Mouse (Mus musculus): ENCODE data around the gene Wdr91. TPM values are rescaled to one million over a fixed set of nuclear protein-coding genes. Genes with fewer than 3 reads are reported as not detected.

Gene Wdr91
- total RNA-seq, 1 experiment, result 22.6 TPM

DNA sequence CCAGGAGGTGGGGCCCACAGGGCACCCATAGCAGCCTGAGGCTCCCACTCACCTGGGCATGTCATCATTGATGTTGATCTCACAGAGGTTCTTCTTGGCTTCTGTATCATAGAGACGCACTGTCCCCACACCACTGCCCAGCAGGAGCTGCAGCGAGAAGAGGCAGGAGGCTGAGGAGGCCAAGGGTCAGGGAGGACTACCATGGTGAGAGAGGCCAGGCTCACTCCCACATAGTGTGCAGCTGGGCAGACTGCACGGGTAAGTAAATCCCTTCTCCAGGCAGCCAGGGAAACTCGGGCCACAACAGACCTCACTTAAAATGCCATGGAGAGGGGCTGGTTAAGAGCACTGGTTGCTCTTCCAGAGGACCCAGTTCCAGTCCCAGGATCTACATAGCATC lies 21.5 kb downstream of the Wdr91 start:
- TF ChIP-seq MAFK (IDR thresholded peaks at IDR 0.05; ENCODE audit: insufficient read depth, low read depth, low read length) (no peak), HCFC1 (IDR thresholded peaks at IDR 0.05; ENCODE audit: borderline replicate concordance, insufficient read depth, low read length) (no peak), CHD2 (IDR thresholded peaks at IDR 0.05; ENCODE audit: low read depth, low read length) (no peak), ZNF384 (IDR thresholded peaks at IDR 0.05; ENCODE audit: low read depth, low read length) (no peak), ZC3H11A (IDR thresholded peaks at IDR 0.05; ENCODE audit: borderline replicate concordance, low read depth, low read length) (no peak)
- peaks cover 21% of the 10 kb centered on the region for H3K36me3 ChIP-seq (ENCODE audit: control insufficient read depth, insufficient read depth, low read length, poor library complexity, severe bottlenecking)
- no peak overlapping the region for H3K9ac ChIP-seq (ENCODE audit: insufficient read depth, low read depth, low read length, poor library complexity, severe bottlenecking)
- H3K27ac ChIP-seq (ENCODE audit: insufficient read depth, low read depth, low read length, poor library complexity, severe bottlenecking), result no peak overlapping the region
- in situ Hi-C loops (cut with MboI; ENCODE audit: low sequenced_read_pairs in 2 of 2, unreplicated experiment in 2 of 2), result no loop called here
- no peak overlapping the region for H3K4me3 ChIP-seq (ENCODE audit: insufficient read depth in 1 of 2, low read depth in 1 of 2, low read length in 2 of 2, poor library complexity in 1 of 2, severe bottlenecking in 1 of 2)
- no peak for DNase-seq (ENCODE audit: low read depth, low spot score)
- peaks cover 0 to 9% of the 10 kb centered on the region in 2 experiments; a peak in 2 of 4 replicates for H3K4me1 ChIP-seq (ENCODE audit: control insufficient read depth in 2 of 2, insufficient read depth in 2 of 2, low read length in 2 of 2, poor library complexity in 1 of 2)
- no peaks in the 10 kb centered on the region for H3K9me3 ChIP-seq (ENCODE audit: control insufficient read depth, insufficient read depth, low read depth, low read length)

DNA sequence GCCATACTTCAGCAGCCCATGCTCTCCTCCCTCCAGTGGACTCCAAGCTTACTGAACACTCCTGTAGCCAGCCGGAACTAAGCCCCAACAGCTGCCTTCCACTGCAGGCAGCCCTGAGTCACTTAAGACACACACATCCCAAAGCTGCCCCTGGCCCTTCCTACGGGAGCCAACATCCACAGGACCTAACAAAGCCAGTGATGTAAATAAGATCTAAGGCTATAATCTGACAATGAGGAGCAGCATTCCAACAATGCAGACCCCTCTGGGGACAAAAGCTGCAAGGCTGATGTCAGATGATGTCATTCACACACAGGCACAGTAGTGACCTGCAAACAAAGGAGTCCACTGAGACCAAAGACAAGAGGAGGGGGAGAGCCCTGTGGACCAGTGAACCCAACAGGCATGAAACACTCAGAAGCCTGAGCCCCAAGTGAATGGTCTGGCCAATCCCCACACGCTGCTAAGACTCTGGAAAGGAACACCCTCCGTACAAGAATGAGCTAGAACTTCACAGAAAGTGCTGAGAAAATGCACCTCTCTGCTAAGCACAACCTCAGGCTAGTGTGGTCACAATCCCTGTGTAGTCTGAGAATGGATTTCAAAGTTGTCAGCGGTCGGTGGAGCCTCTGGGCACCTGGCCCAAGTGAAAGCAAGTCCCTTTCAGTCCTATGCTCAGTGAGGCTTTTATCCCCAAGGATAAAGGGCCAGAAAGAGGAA lies 23.4 kb downstream of the Wdr91 start:
- Histone ChIP-seq H3K4me3 (ENCODE audit: insufficient read depth in 1 of 2, low read depth in 1 of 2, low read length in 2 of 2, poor library complexity in 1 of 2, severe bottlenecking in 1 of 2) (no peak overlapping the region), H3K9me3 (ENCODE audit: control insufficient read depth, insufficient read depth, low read depth, low read length) (no peaks in the 10 kb centered on the region), H3K4me1 (ENCODE audit: control insufficient read depth in 2 of 2, insufficient read depth in 2 of 2, low read length in 2 of 2, poor library complexity in 1 of 2) (peaks cover 0 to 4% of the 10 kb centered on the region in 2 experiments; a peak in 2 of 4 replicates), H3K9ac (ENCODE audit: insufficient read depth, low read depth, low read length, poor library complexity, severe bottlenecking) (no peak overlapping the region), H3K36me3 (ENCODE audit: control insufficient read depth, insufficient read depth, low read length, poor library complexity, severe bottlenecking) (peaks cover 23% of the 10 kb centered on the region), H3K27ac (ENCODE audit: insufficient read depth, low read depth, low read length, poor library complexity, severe bottlenecking) (no peak overlapping the region)
- TF ChIP-seq ZNF384 (IDR thresholded peaks at IDR 0.05; ENCODE audit: low read depth, low read length) (no peak), MAFK (IDR thresholded peaks at IDR 0.05; ENCODE audit: insufficient read depth, low read depth, low read length) (no peak)
- no peak for DNase-seq (ENCODE audit: low read depth, low spot score)
- in situ Hi-C loops (cut with MboI; ENCODE audit: low sequenced_read_pairs in 2 of 2, unreplicated experiment in 2 of 2), result no loop called here

DNA sequence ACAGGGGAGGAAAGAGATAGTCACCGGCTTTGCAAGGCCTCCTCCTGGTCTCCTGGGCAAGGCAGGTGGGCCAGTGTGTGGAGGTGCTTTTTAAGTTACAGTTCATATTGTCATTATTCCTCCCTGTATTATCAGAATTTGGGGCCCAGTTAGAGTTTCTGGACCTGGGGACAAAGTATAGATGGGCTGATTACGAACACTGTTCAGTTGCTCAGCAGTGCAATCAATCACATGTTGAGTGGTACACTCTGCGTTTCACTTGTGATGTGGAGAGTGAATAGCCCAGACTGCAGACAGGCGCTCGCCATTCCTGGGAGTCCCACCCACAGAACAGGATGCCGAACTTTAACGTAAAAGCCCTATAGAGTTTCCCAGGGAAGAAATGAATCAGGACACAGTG lies 26.0 kb downstream of the Wdr91 start:
- Histone ChIP-seq H3K9ac (ENCODE audit: insufficient read depth, low read depth, low read length, poor library complexity, severe bottlenecking) (no peak overlapping the region), H3K9me3 (ENCODE audit: control insufficient read depth, insufficient read depth, low read depth, low read length) (no peaks in the 10 kb centered on the region), H3K36me3 (ENCODE audit: control insufficient read depth, insufficient read depth, low read length, poor library complexity, severe bottlenecking) (peaks cover 25% of the 10 kb centered on the region), H3K27ac (ENCODE audit: insufficient read depth, low read depth, low read length, poor library complexity, severe bottlenecking) (no peak overlapping the region), H3K4me1 (ENCODE audit: control insufficient read depth in 2 of 2, insufficient read depth in 2 of 2, low read length in 2 of 2, poor library complexity in 1 of 2) (peaks cover 0 to 2% of the 10 kb centered on the region in 2 experiments; a peak in 1 of 4 replicates), H3K4me3 (ENCODE audit: insufficient read depth in 1 of 2, low read depth in 1 of 2, low read length in 2 of 2, poor library complexity in 1 of 2, severe bottlenecking in 1 of 2) (no peak overlapping the region)
- in situ Hi-C loops (cut with MboI; ENCODE audit: low sequenced_read_pairs in 2 of 2, unreplicated experiment in 2 of 2), result no loop called here
- no peak for TF ChIP-seq HCFC1 (IDR thresholded peaks at IDR 0.05; ENCODE audit: borderline replicate concordance, insufficient read depth, low read length)
- no peak for TF ChIP-seq CHD2 (IDR thresholded peaks at IDR 0.05; ENCODE audit: low read depth, low read length)
- no peak for TF ChIP-seq MAFK (IDR thresholded peaks at IDR 0.05; ENCODE audit: insufficient read depth, low read depth, low read length)
- no peak for DNase-seq (ENCODE audit: low read depth, low spot score)

DNA sequence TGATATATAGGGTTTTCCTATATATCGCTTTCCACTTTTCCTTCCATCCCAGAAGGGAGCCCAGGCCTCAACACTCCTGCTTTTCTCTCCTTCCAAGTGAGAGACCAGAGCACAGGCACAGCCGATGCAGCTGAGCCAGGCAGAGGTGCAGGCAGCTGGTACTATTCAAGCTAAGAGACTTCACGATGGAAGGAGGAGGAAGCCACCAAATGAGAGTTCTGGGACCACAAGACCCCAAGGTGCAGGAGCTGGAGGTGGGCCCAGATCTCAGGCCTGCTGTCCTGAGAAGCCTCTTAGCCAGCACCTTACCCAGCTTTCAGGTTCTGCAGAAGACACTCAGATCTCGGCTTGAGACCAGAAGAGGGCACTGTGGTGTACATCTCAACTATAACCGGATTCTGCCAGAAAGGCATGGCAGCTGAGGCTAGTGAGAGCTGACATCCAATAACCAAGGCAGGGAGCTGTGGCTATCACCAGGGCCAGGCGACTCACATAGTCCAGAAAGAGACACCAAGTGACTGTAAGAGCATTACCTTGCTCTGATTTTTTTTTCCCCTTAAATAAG lies 30.7 kb downstream of the Wdr91 start:
- Histone ChIP-seq H3K9me3 (ENCODE audit: control insufficient read depth, insufficient read depth, low read depth, low read length) (no peaks in the 10 kb centered on the region), H3K27ac (ENCODE audit: insufficient read depth, low read depth, low read length, poor library complexity, severe bottlenecking) (no peak overlapping the region), H3K4me3 (ENCODE audit: insufficient read depth in 1 of 2, low read depth in 1 of 2, low read length in 2 of 2, poor library complexity in 1 of 2, severe bottlenecking in 1 of 2) (no peak overlapping the region), H3K4me1 (ENCODE audit: control insufficient read depth in 2 of 2, insufficient read depth in 2 of 2, low read length in 2 of 2, poor library complexity in 1 of 2) (peaks cover 0 to 13% of the 10 kb centered on the region in 2 experiments; a peak in 3 of 4 replicates), H3K9ac (ENCODE audit: insufficient read depth, low read depth, low read length, poor library complexity, severe bottlenecking) (no peak overlapping the region), H3K36me3 (ENCODE audit: control insufficient read depth, insufficient read depth, low read length, poor library complexity, severe bottlenecking) (peaks cover 19% of the 10 kb centered on the region)
- in situ Hi-C loops (cut with MboI; ENCODE audit: low sequenced_read_pairs in 2 of 2, unreplicated experiment in 2 of 2), result no loop called here
- no peak for TF ChIP-seq HCFC1 (IDR thresholded peaks at IDR 0.05; ENCODE audit: borderline replicate concordance, insufficient read depth, low read length)
- TF ChIP-seq MAFK (IDR thresholded peaks at IDR 0.05; ENCODE audit: insufficient read depth, low read depth, low read length), result no peak
- no peak for TF ChIP-seq ZNF384 (IDR thresholded peaks at IDR 0.05; ENCODE audit: low read depth, low read length)
- no peak for TF ChIP-seq ZC3H11A (IDR thresholded peaks at IDR 0.05; ENCODE audit: borderline replicate concordance, low read depth, low read length)
- no peak for TF ChIP-seq CHD2 (IDR thresholded peaks at IDR 0.05; ENCODE audit: low read depth, low read length)
- DNase-seq (ENCODE audit: low read depth, low spot score), result no peak
